In the genomic region with DNA sequence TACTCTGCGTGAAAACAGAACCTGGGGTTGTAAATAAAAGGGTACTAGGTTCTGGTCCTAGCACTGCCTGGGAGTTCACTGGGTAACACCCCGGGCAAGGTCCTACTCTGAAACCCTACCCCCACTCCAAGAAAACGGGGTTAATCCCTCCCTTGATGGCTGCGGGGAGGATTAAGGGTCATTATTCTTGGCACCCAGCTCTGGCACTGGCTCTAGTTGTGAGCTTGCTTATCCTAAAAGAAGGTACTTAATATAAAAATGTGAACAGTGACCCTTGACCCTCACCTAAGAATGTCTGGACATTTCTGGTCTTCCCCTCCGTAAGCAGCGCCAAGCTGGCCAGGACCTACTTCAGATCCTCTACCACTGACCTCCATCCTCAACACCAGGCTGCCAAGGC, we compare ENCODE assay signal across 22 mouse cellular contexts. TPM values are rescaled to one million over a fixed set of nuclear protein-coding genes. Genes with fewer than 3 reads are reported as not detected.
A peak's percentile ranks its signal among the peaks of the same experiment; 100 is the strongest.
DNase-seq lines count a peak whose midpoint lies in the region; ATAC-seq and TF ChIP-seq lines count a peak whose summit lies in the region.
"Had no signal": no experiment of that assay in that cellular context is flagged by ENCODE, and none has a peak within 500 bp of the region (broad histone marks: within the 10 kb centered on the region; RNA-seq: fewer than 3 reads in every experiment).

No protein-coding gene starts in this region.

- H3K9ac ChIP-seq in intestine, embryonic 16.5 days (ENCODE audit: low read depth, low read length), result peak overlapping the region; percentile 21; the same call in 1 of the 2 replicates
- no peak overlapping the region for H3K9ac ChIP-seq in intestine, embryonic 15.5 days
- 0 out of 2 replicates have a peak overlapping the region, but pooled peaks have one; percentile 4 for H3K9ac ChIP-seq in liver, postnatal 0 days (replicated peaks)
- no peak overlapping the region for H3K9ac ChIP-seq in liver, embryonic 12.5 days
- 0 out of 2 replicates have a peak overlapping the region, but pooled peaks have one; percentile 21 for H3K9ac ChIP-seq in limb, embryonic 14.5 days (ENCODE audit: low read depth, low read length, severe bottlenecking)
- H3K9ac ChIP-seq: limb, embryonic 13.5 days had no signal

- H3K4me2 ChIP-seq in intestine, embryonic 16.5 days (ENCODE audit: low read depth, low read length), result no peak overlapping the region
- H3K4me2 ChIP-seq in intestine, embryonic 15.5 days (replicated peaks), result no peak overlapping the region
- no peak overlapping the region for H3K4me2 ChIP-seq in liver, postnatal 0 days (ENCODE audit: low read depth, low read length)
- no peak overlapping the region for H3K4me2 ChIP-seq in liver, embryonic 12.5 days
- H3K4me2 ChIP-seq in limb, embryonic 14.5 days (replicated peaks; ENCODE audit: low read depth, low read length, severe bottlenecking), result no peak overlapping the region
- H3K4me2 ChIP-seq: limb, embryonic 13.5 days; neural tube, embryonic 13.5 days had no signal

- DNase-seq in liver, postnatal 0 days, result no peak
- peak; percentile 85 to 90 for DNase-seq in kidney, adult 8-10 months
- DNase-seq in limb, embryonic 14.5 days (ENCODE audit: low spot score), result no peak
- no peak for DNase-seq in adrenal gland, postnatal 25 days
- DNase-seq: adrenal gland, postnatal 10 days; cerebellum, adult 18-20 months; cerebellum, postnatal 25 days; embryo, embryonic 11 days; gastrocnemius, adult 2 months; lung, adult 18-20 months; lung, postnatal 14 days had no signal

- TF ChIP-seq EP300 in liver, postnatal 0 days (IDR thresholded peaks at IDR 0.05; ENCODE audit: low read depth), result no peak

- no peaks in the 10 kb centered on the region for H3K27me3 ChIP-seq in intestine, embryonic 16.5 days (replicated peaks; ENCODE audit: control insufficient read depth, insufficient read depth, low read length)
- no peaks in the 10 kb centered on the region for H3K27me3 ChIP-seq in intestine, embryonic 15.5 days (replicated peaks)
- no peaks in the 10 kb centered on the region for H3K27me3 ChIP-seq in liver, postnatal 0 days (ENCODE audit: insufficient read depth, low read length)
- no peaks in the 10 kb centered on the region; the same call in 1 of the 2 replicates for H3K27me3 ChIP-seq in liver, embryonic 12.5 days (replicated peaks)
- no peaks in the 10 kb centered on the region for H3K27me3 ChIP-seq in limb, embryonic 14.5 days (ENCODE audit: control insufficient read depth, insufficient read depth, low read length)
- H3K27me3 ChIP-seq: limb, embryonic 13.5 days; neural tube, embryonic 13.5 days; Patski had no signal

- no peak for TF ChIP-seq POLR2A in limb, embryonic 14.5 days (IDR thresholded peaks at IDR 0.05; ENCODE audit: borderline replicate concordance, extremely low read depth, insufficient read depth, insufficient read length)

- WGBS in intestine, embryonic 16.5 days, result 64% methylated on average over 6 of the region's 6 CpGs
- WGBS in intestine, embryonic 15.5 days, result 57% methylated on average over 6 of the region's 6 CpGs
- 79% methylated on average over 6 of the region's 6 CpGs for WGBS in liver, postnatal 0 days (ENCODE audit: insufficient replicate concordance)
- 80% methylated on average over 6 of the region's 6 CpGs for WGBS in liver, embryonic 12.5 days (ENCODE audit: insufficient replicate concordance)
- WGBS in limb, embryonic 14.5 days, result 62% methylated on average over 6 of the region's 6 CpGs

- no peak overlapping the region for H3K4me3 ChIP-seq in intestine, embryonic 16.5 days (ENCODE audit: low read length)
- no peak overlapping the region for H3K4me3 ChIP-seq in intestine, embryonic 15.5 days (replicated peaks)
- H3K4me3 ChIP-seq in liver, postnatal 0 days (ENCODE audit: low read depth, low read length), result no peak overlapping the region
- no peak overlapping the region for H3K4me3 ChIP-seq in liver, embryonic 12.5 days
- H3K4me3 ChIP-seq in limb, embryonic 14.5 days (replicated peaks; ENCODE audit: low read length), result no peak overlapping the region
- H3K4me3 ChIP-seq: forebrain, embryonic 10.5 days; gastrocnemius, adult 2 months; heart, embryonic 10.5 days; hindbrain, embryonic 10.5 days; limb, embryonic 13.5 days; neural tube, embryonic 13.5 days had no signal

- H3K36me3 ChIP-seq in intestine, embryonic 16.5 days (ENCODE audit: control insufficient read depth, insufficient read depth, low read length), result no peaks in the 10 kb centered on the region
- H3K36me3 ChIP-seq in intestine, embryonic 15.5 days, result 0 out of 2 replicates have a peak, but pooled peaks cover 4% of the 10 kb centered on the region
- H3K36me3 ChIP-seq in liver, postnatal 0 days (replicated peaks; ENCODE audit: insufficient read depth, low read length), result no peaks in the 10 kb centered on the region
- H3K36me3 ChIP-seq in liver, embryonic 12.5 days, result no peaks in the 10 kb centered on the region
- no peaks in the 10 kb centered on the region for H3K36me3 ChIP-seq in limb, embryonic 14.5 days (ENCODE audit: control insufficient read depth, insufficient read depth, low read length)
- H3K36me3 ChIP-seq: forebrain, embryonic 10.5 days; limb, embryonic 13.5 days; neural tube, embryonic 13.5 days had no signal

- H3K9me3 ChIP-seq in intestine, embryonic 16.5 days (ENCODE audit: control insufficient read depth, low read length), result no peaks in the 10 kb centered on the region
- no peaks in the 10 kb centered on the region for H3K9me3 ChIP-seq in intestine, embryonic 15.5 days
- no peaks in the 10 kb centered on the region for H3K9me3 ChIP-seq in liver, postnatal 0 days (ENCODE audit: low read length)
- H3K9me3 ChIP-seq in liver, embryonic 12.5 days (replicated peaks), result no peaks in the 10 kb centered on the region
- no peaks in the 10 kb centered on the region for H3K9me3 ChIP-seq in limb, embryonic 14.5 days (ENCODE audit: control insufficient read depth, low read length)
- H3K9me3 ChIP-seq: forebrain, embryonic 10.5 days; heart, embryonic 10.5 days; hindbrain, embryonic 10.5 days; limb, embryonic 13.5 days; neural tube, embryonic 13.5 days had no signal

- no peak for ATAC-seq in intestine, embryonic 16.5 days
- ATAC-seq in intestine, embryonic 15.5 days, result no peak
- peak; percentile 15; the same call in 1 of the 2 replicates for ATAC-seq in liver, postnatal 0 days
- no peak for ATAC-seq in liver, embryonic 12.5 days
- no peak for ATAC-seq in limb, embryonic 14.5 days (ENCODE audit: low FRiP score, low read depth)
- ATAC-seq: CD4-positive, CD25-positive, alpha-beta regulatory T cell, adult 4 months; hindbrain, postnatal 0 days; Patski had no signal

- TF ChIP-seq CTCF in liver, postnatal 0 days (IDR thresholded peaks at IDR 0.05; ENCODE audit: low read depth), result no peak

- no peak overlapping the region for H3K27ac ChIP-seq in intestine, embryonic 16.5 days (ENCODE audit: low read length)
- no peak overlapping the region for H3K27ac ChIP-seq in intestine, embryonic 15.5 days
- no peak overlapping the region for H3K27ac ChIP-seq in liver, postnatal 0 days (ENCODE audit: low read depth)
- H3K27ac ChIP-seq in liver, embryonic 12.5 days, result no peak overlapping the region
- H3K27ac ChIP-seq in limb, embryonic 14.5 days (replicated peaks; ENCODE audit: low read depth, low read length), result no peak overlapping the region
- H3K27ac ChIP-seq: forebrain, embryonic 10.5 days; gastrocnemius, adult 2 months; heart, embryonic 10.5 days; hindbrain, embryonic 10.5 days; hindbrain, postnatal 0 days; limb, embryonic 13.5 days; neural tube, embryonic 13.5 days had no signal

- H3K4me1 ChIP-seq in intestine, embryonic 16.5 days (ENCODE audit: control insufficient read depth, insufficient read depth, low read length), result peaks cover 13% of the 10 kb centered on the region
- peaks cover 8% of the 10 kb centered on the region; the same call in 1 of the 2 replicates for H3K4me1 ChIP-seq in intestine, embryonic 15.5 days (replicated peaks)
- peaks cover 15% of the 10 kb centered on the region for H3K4me1 ChIP-seq in liver, postnatal 0 days (ENCODE audit: insufficient read depth)
- H3K4me1 ChIP-seq in liver, embryonic 12.5 days, result peaks cover 19% of the 10 kb centered on the region
- peaks cover 13% of the 10 kb centered on the region for H3K4me1 ChIP-seq in limb, embryonic 14.5 days (ENCODE audit: control insufficient read depth, insufficient read depth, low read length)

RNA-seq across cellular contexts. Expression of a gene that starts 20.0 kb away (rescaled TPM):
- polyA plus RNA-seq in intestine, embryonic 16.5 days (2015; fragmentation: Nextera tagmentation; extraction: Ambion mirVana), result 11.4 and 12.8 TPM in 2 replicates
- polyA plus RNA-seq in intestine, embryonic 15.5 days (2015; fragmentation: Nextera tagmentation; extraction: Ambion mirVana), result 13.9 and 17.0 TPM in 2 replicates
- 5.3 and 5.5 TPM in 2 replicates for polyA plus RNA-seq in liver, postnatal 0 days (2015; fragmentation: Nextera tagmentation; extraction: Ambion mirVana)
- 10.0 and 11.2 TPM in 2 replicates for polyA plus RNA-seq in liver, embryonic 12.5 days (2016; fragmentation: Nextera tagmentation; extraction: Ambion mirVana)
- polyA plus RNA-seq in limb, embryonic 14.5 days (2012; rRNA removed), result 27.8 and 35.9 TPM in 2 replicates
- polyA plus RNA-seq in limb, embryonic 14.5 days (2014; fragmentation: Nextera tagmentation; extraction: Ambion mirVana), result 17.6 and 18.6 TPM in 2 replicates
- total RNA-seq in adrenal gland, postnatal 25 days (2021), result 46.7 and 60.7 TPM in 2 replicates

RNA-seq across cellular contexts. Expression of a gene that starts 36.2 kb away (rescaled TPM):
- 9.1 and 9.2 TPM in 2 replicates for polyA plus RNA-seq in intestine, embryonic 16.5 days (2015; fragmentation: Nextera tagmentation; extraction: Ambion mirVana)
- polyA plus RNA-seq in intestine, embryonic 15.5 days (2015; fragmentation: Nextera tagmentation; extraction: Ambion mirVana), result 8.5 and 9.3 TPM in 2 replicates
- 1.8 TPM in 2 replicates for polyA plus RNA-seq in liver, postnatal 0 days (2015; fragmentation: Nextera tagmentation; extraction: Ambion mirVana)
- polyA plus RNA-seq in liver, embryonic 12.5 days (2016; fragmentation: Nextera tagmentation; extraction: Ambion mirVana), result 4.2 and 4.9 TPM in 2 replicates
- polyA plus RNA-seq in limb, embryonic 14.5 days (2012; rRNA removed), result 36.7 and 46.7 TPM in 2 replicates
- 11.4 and 11.5 TPM in 2 replicates for polyA plus RNA-seq in limb, embryonic 14.5 days (2014; fragmentation: Nextera tagmentation; extraction: Ambion mirVana)
- 70.4 and 70.7 TPM in 2 replicates for total RNA-seq in adrenal gland, postnatal 25 days (2021)

RNA-seq across cellular contexts. Expression of a gene that starts 55.7 kb away (rescaled TPM):
- polyA plus RNA-seq in intestine, embryonic 16.5 days (2015; fragmentation: Nextera tagmentation; extraction: Ambion mirVana), result 69.8 and 75.7 TPM in 2 replicates
- polyA plus RNA-seq in intestine, embryonic 15.5 days (2015; fragmentation: Nextera tagmentation; extraction: Ambion mirVana), result 68.7 and 72.2 TPM in 2 replicates
- 29.6 and 30.8 TPM in 2 replicates for polyA plus RNA-seq in liver, postnatal 0 days (2015; fragmentation: Nextera tagmentation; extraction: Ambion mirVana)
- 47.6 and 48.4 TPM in 2 replicates for polyA plus RNA-seq in liver, embryonic 12.5 days (2016; fragmentation: Nextera tagmentation; extraction: Ambion mirVana)
- polyA plus RNA-seq in limb, embryonic 14.5 days (2012; rRNA removed), result 101 and 119 TPM in 2 replicates
- polyA plus RNA-seq in limb, embryonic 14.5 days (2014; fragmentation: Nextera tagmentation; extraction: Ambion mirVana), result 81.6 and 84.1 TPM in 2 replicates
- total RNA-seq in adrenal gland, postnatal 25 days (2021), result 60.2 and 73.3 TPM in 2 replicates

Comparison
In these comparisons a context has a peak if more than half of its experiments do, and no peak if none do; other contexts are left out.
1. H3K9ac ChIP-seq: peak in intestine, embryonic 16.5 days (single experiment), liver, postnatal 0 days (single experiment) and limb, embryonic 14.5 days (single experiment); none in intestine, embryonic 15.5 days (single experiment) and liver, embryonic 12.5 days (single experiment).
2. DNase-seq: peak in kidney, adult 8-10 months (2 of 2); none in liver, postnatal 0 days (single experiment), limb, embryonic 14.5 days (single experiment) and adrenal gland, postnatal 25 days (single experiment).